Mouse (Mus musculus) layer of hippocampus, postnatal 10 days (tissue): ENCODE measurements around the gene Ftl1. TPM values are rescaled to one million over a fixed set of nuclear protein-coding genes. Genes with fewer than 3 reads are reported as not detected.

Source experiments
- DNase-seq, 2 experiments: peaks; one replicate each; pipeline ENCODE4 v3.0.0; 2021; ENCODE audit warnings: low spot score in 2 of 2
- microRNA-seq, 2 experiments: library from miRNA; unstranded; fragments of <30 nt; microRNA quantifications; one replicate each; pipeline ENCODE4 v1.2.0; 2021
- total RNA-seq, 2 experiments: library from RNA; stranded (reverse); gene quantifications; 2 replicates each; pipeline ENCODE4 v1.2.3; 2021

Gene Ftl1
- total RNA-seq, 2 experiments from 2014 or later, result 429 to 433 TPM

- no peak for DNase-seq
These were observed 45.6 kb downstream of the Ftl1 start for GRCm38 (mm10) chr7:45413864-45414739.

- DNase-seq, result no peak
These were observed 46.4 kb downstream of the Ftl1 start, which contains the start of gene Ntf5 for GRCm38 (mm10) chr7:45413113-45413863. Gene Ntf5 (plus strand): TSS chr7:45413695.

- DNase-seq, result no peak
These were observed 47.3 kb downstream of the Ftl1 start for GRCm38 (mm10) chr7:45412421-45412820.

DNA sequence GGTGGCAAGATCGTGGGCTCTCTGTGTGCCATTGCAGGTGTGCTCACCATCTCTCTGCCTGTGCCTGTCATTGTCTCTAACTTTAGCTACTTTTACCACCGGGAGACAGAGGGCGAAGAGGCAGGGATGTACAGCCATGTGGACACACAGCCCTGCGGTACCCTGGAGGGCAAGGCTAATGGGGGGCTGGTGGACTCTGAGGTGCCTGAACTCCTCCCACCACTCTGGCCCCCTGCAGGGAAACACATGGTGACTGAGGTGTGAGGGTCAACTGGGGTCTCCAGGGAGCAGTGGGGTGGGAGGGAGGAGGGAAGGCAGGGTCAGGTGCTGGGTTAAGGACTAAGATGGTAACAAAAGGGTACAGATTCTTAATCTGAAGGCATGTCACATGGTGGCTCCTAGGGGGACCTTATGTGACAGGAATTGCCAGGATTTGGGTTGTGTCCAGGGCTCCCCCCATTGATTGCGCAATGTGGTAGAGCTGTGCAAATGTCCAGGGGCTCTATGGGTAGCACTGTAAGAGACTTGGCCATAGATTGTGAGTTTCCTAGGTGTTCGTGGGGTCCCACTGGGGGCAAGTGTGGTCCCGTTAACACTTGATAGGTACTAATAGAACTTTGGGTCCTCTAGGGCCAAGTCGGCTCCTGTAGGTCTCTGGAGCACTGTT lies 50.1 kb downstream of the Ftl1 start:
- no peak for DNase-seq

DNA sequence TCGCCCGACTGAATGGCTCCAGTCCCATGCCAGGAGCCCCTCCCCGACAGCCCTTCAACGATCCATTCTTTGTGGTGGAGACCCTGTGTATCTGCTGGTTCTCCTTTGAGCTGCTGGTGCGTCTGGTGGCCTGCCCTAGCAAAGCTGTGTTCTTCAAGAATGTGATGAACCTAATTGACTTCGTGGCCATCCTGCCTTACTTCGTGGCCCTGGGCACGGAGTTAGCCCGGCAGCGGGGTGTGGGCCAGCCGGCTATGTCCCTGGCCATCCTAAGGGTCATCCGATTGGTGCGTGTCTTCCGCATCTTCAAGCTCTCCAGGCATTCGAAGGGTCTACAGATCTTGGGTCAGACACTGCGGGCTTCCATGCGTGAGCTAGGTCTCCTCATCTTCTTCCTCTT lies 50.7 kb downstream of the Ftl1 start:
- no peak for DNase-seq

GRCm38 (mm10) chr7:45408351-45408750 lies 51.3 kb downstream of the Ftl1 start:
- DNase-seq, result no peak

Small RNA genes lying within 50 kb of the gene (microRNA-seq; reads per million reads assigned to microRNA genes)
- 0 reads per million in 2 experiments for gene Gm22133

Other genes with a start within 250 kb of the Ftl1 start
- 10 to 100 TPM in 1 of 2 experiments, 1 to 10 TPM in 1; 8.3 to 10.7 TPM for gene Dkkl1, start 247.7 kb downstream of the Ftl1 start, total RNA-seq
- 10 to 100 TPM; 12.5 to 13.7 TPM for gene Tead2, start 244.1 kb downstream of the Ftl1 start, total RNA-seq
- 1 to 10 TPM; 4.6 to 5.0 TPM for gene Cd37, start 220.8 kb downstream of the Ftl1 start, total RNA-seq
- 1 to 10 TPM; 1.0 to 1.2 TPM for gene Slc6a16, start 218.8 kb downstream of the Ftl1 start, total RNA-seq
- not detected for gene Slc6a21, start 182.4 kb downstream of the Ftl1 start, total RNA-seq
- 10 to 100 TPM; 19.6 to 20.9 TPM for gene Trpm4, start 126.1 kb downstream of the Ftl1 start, total RNA-seq
- under 1 TPM; 0.85 to 0.96 TPM for gene Hrc, start 124.6 kb downstream of the Ftl1 start, total RNA-seq
- 100 to 1,000 TPM; 124 to 128 TPM for gene Ppfia3, start 92.9 kb downstream of the Ftl1 start, total RNA-seq
- gene Lin7b, start 89.3 kb downstream of the Ftl1 start, total RNA-seq, result 100 to 1,000 TPM; 137 to 163 TPM
- gene Snrnp70, start 64.1 kb downstream of the Ftl1 start, total RNA-seq, result 100 to 1,000 TPM; 393 to 440 TPM
- not detected for gene Kcna7, start 54.2 kb downstream of the Ftl1 start, total RNA-seq
- under 1 TPM; 0.18 to 0.22 TPM for gene Ntf5, start 46.2 kb downstream of the Ftl1 start, total RNA-seq
- under 1 TPM in 1 of 2 experiments, not detected in 1; 0.75 TPM for gene Lhb, start 39.1 kb downstream of the Ftl1 start, total RNA-seq
- gene Gys1, start 25.0 kb downstream of the Ftl1 start, total RNA-seq, result 10 to 100 TPM; 18.9 to 20.9 TPM
- 10 to 100 TPM; 44.5 to 44.9 TPM for gene Ruvbl2, start 21.8 kb downstream of the Ftl1 start, total RNA-seq
- 100 to 1,000 TPM; 103 to 123 TPM for gene Bax, start 7.0 kb upstream of the Ftl1 start, total RNA-seq
- under 1 TPM in 1 of 2 experiments, not detected in 1; 0.23 TPM for gene Tulp2, start 22.0 kb upstream of the Ftl1 start, total RNA-seq
- gene Gm45808, start 26.9 kb upstream of the Ftl1 start, total RNA-seq, result 1 to 10 TPM; 1.2 to 1.4 TPM
- gene Dhdh, start 28.9 kb upstream of the Ftl1 start, total RNA-seq, result 1 to 10 TPM; 2.0 to 2.6 TPM
- gene Nucb1, start 50.5 kb upstream of the Ftl1 start, total RNA-seq, result 100 to 1,000 TPM; 107 to 117 TPM
- gene Ppp1r15a, start 66.4 kb upstream of the Ftl1 start, total RNA-seq, result 10 to 100 TPM; 23.6 to 29.3 TPM
- under 1 TPM; 0.80 to 0.94 TPM for gene Plekha4, start 66.4 kb upstream of the Ftl1 start, total RNA-seq
- not detected for gene Hsd17b14, start 95.0 kb upstream of the Ftl1 start, total RNA-seq
- 10 to 100 TPM; 20.8 to 22.9 TPM for gene Bcat2, start 110.3 kb upstream of the Ftl1 start, total RNA-seq
- not detected for gene Fgf21, start 155.6 kb upstream of the Ftl1 start, total RNA-seq
- under 1 TPM; 0.20 to 0.71 TPM for gene Fut1, start 157.4 kb upstream of the Ftl1 start, total RNA-seq
- not detected for gene Izumo1, start 161.9 kb upstream of the Ftl1 start, total RNA-seq
- gene Rasip1, start 167.6 kb upstream of the Ftl1 start, total RNA-seq, result 10 to 100 TPM; 13.9 to 14.5 TPM
- gene Mamstr, start 180.1 kb upstream of the Ftl1 start, total RNA-seq, result 1 to 10 TPM; 1.7 TPM
- gene Fut2, start 206.5 kb upstream of the Ftl1 start, total RNA-seq, result under 1 TPM in 1 of 2 experiments, not detected in 1; 0.22 TPM
- gene Ntn5, start 224.1 kb upstream of the Ftl1 start, total RNA-seq, result 1 to 10 TPM in 1 of 2 experiments, under 1 TPM in 1; 0.75 to 1.0 TPM
- gene Sec1, start 234.5 kb upstream of the Ftl1 start, total RNA-seq, result under 1 TPM; 0.14 to 0.18 TPM
- gene Car11, start 240.0 kb upstream of the Ftl1 start, total RNA-seq, result 100 to 1,000 TPM; 121 to 131 TPM
- 10 to 100 TPM; 37.1 to 43.4 TPM for gene Dbp, start 245.2 kb upstream of the Ftl1 start, total RNA-seq